Mouse (Mus musculus) telencephalon, adult 2 months (tissue): Measurements from ENCODE around the gene Tmem132b.
"Not testable (repeated sequence)": the region's sequence is repeated elsewhere in the genome, so short reads cannot be mapped to it uniquely, and the experiment has no call there.

Source experiments
- DNase-seq: peaks from one replicate; pipeline ENCODE4 v3.0.0-alpha.2; 2011; ENCODE audit warnings: low read depth, low spot score

Gene Tmem132b

DNA sequence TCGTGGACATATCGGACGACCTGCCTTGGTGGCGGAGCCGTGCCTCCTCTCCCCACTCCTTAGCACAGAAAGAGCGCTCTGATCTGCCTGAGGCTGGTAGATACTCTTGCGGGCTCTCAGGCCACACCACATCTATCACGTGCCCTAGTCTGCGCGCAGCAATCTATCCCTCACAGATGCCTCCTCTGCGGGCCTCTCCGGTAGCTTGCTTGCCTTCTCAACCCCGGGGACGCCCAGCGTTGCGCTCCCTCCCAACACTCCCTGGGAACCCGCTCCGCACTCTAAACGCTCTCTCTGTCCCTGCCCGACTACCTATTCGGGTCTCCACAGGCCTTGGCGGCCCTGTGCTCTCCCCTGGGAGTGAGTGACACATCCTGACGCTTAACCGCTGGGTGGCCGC is at the start of gene Tmem132b:
TSS of gene Tmem132b (plus strand) at position 141 of the 400 bp plus-strand sequence.
- DNase-seq, result no peak

DNA sequence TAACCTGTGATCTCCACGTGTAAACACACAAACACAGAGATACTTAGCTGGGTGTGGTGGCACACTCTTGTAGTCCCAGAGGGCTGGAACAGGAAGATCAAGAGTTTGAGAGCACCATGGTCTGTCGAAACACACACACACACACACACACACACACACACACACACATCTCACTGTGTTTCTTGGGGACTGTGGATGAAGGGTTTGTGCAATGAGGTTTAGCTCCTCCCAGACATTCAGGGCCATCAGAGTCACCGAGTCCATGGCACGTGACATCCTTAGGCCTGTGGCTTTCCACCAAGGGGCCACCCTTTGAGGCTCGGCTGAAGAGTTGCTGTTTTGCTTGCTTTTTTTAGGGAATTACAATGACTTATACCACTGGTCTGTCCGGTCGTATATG is 49.1 kb upstream of the Tmem132b start:
- DNase-seq, result no peak

DNA sequence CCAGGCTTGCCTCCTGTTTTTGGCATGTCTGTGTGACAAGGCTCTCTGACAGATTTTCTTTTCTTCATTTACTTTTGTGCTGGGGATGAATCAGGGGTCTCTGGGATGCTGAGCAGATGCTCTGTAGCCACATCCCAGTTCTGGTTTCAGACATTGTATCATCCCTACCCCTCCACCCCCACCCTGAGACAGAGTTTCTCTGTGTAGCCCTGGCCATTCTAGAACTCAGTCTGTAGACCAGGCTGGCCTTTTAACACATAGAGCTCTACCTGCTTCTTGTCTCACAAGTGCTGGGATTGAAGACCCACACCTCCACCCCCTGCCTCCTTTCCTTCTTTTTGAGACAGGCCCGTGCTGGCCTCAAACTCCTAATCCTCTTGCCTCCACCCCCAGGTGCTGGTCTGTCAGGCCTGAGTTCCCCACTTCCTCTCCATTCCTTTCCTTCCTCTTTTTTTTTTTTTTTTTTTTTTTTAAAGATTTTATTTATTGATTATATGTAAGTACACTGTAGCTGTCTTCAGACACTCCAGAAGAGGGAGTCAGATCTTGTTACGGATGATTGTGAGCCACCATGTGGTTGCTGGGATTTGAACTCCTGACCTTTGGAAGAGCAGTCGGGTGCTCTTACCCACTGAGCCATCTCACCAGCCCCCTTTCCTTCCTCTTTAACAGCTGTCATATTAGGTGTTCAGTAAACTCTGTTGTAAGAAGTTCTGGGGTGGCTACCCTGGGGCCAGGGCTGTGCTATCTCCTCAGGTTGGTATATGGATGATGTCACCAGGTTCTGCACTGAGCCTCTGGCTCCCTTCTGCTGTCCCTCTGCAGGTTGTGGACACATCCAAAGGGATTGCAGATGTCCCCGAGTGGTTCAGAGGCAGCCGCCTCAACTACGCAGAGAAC is 47.6 kb upstream of the Tmem132b start:
- DNase-seq, result no peak

DNA sequence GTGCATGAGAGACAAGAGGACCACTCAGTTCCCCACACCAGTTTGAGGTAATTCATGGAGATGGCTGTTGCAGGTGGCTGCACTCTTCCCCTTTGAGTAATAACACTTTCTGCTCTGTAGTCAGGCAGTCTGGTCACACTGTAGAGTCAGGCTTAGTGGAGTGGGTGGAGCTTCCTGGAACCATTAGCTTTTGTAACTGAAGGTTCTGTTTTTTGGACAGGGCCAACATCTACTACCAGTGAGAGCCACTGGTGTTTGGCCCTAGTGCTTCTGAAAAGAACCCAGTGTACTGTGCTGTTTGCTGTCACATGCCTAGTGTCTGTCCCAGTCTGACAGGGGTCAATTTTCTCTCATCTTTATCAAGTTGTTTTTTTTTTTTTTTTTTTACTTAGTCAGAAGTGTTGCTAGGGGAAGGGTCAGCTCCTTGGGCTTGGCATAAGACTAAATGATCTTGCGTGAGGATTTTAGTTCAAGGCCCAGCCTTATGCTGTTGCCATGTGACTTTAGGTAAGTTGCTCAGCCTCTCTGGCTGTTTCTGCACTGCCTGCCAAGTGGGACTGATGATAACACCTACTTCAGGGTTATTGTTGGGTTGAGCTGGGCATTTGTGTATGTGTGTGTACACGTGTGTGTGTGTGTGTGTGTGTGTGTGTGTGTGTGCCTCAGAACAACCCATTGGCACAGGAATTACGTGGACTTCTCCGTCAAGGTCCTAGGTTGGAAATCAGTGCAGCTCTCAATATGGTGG is 46.4 kb upstream of the Tmem132b start:
- DNase-seq, result no peak

DNA sequence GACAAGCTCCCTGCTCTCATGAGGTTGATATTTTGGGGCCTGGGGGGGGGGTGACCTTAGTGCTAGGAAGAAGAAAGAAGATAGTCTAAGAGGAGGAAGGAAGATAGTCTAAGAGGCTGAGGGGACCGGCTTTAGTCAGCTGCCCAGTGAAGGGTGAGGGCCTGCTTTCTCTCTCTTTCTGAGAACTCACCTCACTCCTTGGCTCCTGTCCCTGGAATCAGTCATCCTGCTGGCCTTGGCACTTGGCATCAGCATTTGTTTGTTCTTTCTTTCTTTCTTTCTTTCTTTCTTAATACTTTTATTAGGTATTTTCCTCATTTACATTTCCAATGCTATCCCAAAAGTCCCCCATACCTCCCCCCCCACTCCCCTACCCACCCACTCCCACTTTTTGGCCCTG is 45.5 kb upstream of the Tmem132b start:
- no peak for DNase-seq

DNA sequence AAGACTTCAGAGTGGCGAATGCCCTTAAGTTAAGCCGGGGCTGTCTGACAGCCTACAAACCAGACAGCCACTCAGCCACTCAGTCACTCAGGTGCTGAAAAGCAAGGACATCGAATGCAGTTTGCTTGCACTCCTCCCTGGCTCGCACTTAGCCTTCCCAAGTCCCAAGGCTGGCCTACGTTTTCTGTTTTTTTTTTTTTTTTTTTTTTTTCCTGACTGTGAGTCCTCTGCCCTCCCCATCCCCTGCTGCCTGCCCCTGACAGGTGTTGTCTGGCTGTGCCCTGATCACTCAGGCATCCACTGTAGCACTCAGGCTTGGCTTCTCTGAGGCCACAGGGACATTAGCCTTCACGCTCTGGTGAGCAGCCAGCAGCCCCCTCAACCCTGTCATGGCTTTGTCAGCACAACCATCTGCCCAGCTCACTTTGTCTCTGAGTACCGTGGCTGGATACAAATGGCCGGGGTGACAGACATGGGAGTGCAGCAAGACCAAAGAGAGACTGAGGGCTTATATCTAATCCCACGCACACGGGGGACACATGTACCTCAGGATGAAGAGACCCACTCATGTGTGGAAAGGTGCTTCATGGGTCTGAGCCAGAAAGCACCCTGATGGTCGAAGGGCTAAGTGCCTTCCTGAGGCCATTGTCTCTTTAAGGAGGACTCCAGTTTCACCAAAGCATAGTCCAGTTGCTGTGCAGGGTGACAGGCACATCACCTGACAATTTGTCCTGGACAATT is 44.0 kb upstream of the Tmem132b start:
- DNase-seq, result no peak

DNA sequence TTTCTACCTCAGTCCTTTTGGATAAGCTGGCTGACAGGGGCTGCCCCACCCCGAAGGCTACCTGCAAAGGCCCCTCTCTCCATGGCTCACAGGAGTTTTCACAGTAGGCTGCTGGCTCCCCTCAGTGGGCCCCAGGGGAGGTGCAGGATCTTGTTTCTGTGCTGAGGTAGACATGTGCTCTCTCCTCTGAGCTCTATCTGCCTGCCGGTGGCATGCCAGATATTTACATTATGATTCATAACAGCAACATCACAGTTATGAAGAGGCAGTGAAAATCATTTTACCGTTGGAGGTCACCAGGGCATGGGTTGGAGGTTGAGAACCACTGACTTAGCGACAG is 43.5 kb upstream of the Tmem132b start:
- no peak for DNase-seq

DNA sequence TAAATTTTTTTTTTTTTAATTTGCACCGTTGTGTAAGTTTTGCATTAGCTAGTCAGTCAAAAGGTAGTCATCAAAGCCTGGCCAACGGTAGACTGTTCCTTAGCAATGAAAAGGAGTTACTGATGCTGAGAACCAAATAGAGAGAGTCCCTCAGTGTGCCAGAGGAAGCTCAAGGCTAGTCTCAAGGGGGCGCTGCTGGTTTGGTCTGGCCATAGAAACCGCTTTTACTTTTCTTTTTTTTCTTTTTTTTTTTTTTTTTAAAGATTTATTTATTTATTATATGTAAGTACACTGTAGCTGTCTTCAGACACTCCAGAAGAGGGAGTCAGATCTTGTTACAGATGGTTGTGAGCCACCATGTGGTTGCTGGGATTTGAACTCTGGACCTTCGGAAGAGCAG is 42.6 kb upstream of the Tmem132b start:
- DNase-seq, result not testable (repeated sequence)

DNA sequence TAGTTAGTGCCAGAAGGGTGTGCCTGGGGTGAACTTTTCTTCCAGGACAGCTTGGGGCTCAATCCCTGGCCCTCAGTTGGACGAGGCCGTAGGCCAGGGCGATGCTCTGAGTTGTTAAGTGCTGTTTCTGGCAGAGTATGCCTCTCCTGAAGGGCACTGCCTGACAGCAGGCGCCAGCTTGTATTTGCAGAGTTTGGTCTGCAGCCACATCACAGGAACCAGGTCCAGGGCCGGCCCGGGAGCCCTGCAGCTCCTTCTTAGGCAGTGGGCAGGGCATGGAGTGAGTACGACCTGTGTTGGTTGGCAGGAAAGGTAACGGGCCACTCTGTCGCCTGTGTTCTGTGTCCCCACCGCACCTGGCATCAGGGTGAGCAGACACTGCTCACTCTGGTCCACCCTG is 40.5 kb upstream of the Tmem132b start:
- no peak for DNase-seq

DNA sequence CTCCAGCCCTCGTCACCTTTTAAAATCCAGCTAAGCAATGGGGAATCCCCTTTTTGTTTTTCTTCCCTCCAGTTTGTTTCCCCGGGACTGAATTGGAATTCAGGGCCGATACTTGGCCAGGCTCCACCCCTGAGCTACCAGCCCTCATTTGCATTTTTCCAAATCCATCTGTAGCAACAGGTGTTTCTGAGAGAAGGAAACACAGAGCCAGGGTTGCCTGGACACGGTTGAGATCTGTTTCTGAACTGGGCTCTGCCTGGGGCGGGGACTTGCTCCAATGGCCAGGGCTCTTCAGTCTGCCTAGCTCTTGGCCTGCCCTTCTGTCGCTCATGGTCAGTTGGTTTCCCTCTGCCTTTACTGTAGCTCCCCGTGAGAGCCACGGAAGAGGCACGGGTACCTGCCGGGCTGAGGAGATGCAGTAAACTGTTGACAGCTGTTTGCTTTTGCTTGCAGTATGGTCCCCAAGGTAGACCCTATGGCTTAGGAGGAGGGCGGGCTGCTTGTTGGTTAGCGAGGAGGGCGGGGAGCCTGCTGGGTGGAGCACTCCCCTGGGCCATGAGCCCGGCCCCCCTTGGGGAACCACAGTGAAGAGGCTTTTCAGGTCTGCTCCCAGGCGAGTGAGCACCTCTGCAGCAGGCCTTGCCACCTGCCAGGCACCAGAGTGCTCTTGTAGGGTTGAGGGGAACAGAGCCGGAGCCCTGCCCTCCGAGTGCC is 39.0 kb upstream of the Tmem132b start:
- DNase-seq, result no peak

DNA sequence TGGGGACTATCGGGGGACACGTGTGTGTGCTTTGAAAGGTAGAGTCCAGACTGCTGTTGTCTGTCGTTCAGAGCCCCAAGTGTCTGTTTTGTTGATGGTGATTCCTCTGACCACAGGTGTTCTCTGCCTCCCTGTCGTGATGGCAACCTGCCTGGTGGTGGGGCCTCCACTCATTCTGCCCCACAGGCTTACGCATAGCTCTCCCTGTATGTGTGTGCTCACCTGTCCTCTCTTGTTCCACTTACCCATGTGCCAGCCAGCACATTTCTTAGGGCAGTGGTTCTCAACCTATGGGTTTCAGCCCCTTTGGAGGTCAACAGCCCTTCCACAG is 38.5 kb upstream of the Tmem132b start:
- DNase-seq, result no peak

DNA sequence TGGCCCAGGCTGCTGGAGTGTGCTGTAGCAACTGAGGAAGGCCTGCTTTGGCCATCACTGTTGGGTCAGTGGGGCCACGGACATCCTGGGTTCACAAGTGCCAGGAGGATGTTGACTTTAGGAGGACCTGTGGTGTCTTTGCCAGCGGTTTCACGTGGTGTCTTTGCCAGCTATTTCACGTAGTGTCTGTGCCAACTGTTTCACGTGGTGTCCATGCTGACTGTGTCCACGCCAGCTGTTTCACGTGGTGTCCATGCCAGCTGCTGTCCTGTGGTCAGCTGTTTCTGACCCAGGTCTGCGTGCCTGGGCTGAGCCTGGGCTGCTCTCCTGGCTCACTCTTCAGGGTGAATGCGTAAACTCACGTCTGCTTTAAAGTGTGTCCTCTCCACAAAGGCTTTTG is 35.9 kb upstream of the Tmem132b start:
- no peak for DNase-seq

DNA sequence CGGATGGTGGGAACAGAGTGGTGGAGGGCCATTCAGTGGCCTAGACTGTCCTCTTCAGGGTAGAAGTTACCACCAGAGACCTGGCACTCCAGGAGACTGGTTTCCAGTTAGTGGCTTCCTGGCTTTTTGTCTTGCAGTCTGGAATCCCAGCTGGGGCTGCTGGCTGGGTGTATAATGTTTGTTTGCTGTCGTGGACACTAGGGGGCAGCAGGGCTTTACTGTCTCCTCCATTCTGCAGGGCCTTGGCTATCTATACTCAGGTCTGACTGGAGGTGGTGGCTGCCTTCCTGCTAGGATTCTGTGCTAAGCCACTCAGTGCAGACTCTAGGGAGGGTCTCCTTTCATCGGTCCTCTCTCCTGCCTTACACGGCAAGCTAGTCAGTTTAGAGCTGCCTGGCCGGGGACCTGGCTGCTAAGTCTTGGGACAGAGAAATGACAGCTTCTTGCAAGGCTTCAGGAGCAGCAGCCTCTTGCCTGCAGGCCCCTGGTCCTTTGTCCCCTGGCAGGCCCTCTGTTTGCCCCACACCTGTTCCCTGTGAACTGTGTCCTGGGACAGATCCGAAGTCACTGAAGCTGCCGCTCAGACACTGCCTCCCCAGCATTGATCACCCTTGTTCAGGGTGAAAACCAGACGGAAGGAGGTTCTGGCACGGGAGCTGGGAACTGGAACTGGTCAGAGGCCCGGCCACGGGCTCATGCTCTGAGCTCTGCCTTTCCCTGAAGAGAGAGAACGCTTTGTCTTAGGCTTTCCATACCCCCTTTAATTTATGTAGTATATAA is 33.6 kb upstream of the Tmem132b start:
- DNase-seq, result no peak

DNA sequence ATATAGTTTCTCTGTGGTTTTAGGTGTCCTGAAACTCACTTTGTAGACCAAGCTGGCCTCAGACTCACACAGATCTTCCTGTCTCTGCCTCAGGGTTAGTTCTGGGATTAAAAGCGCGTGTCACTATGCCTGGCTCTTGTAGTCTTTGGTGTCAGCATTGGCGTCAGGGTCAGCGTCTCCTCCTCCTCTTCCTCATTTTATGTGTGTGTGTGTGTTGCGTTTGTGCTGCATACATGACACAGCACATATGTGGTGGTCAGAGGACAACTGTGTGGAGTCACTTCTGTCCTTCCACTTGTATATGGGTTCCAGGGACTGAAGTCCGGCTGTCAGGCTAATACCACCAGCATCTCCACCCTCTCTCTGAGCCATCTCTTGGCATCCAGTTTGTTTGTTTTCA is 30.1 kb upstream of the Tmem132b start:
- DNase-seq, result no peak

DNA sequence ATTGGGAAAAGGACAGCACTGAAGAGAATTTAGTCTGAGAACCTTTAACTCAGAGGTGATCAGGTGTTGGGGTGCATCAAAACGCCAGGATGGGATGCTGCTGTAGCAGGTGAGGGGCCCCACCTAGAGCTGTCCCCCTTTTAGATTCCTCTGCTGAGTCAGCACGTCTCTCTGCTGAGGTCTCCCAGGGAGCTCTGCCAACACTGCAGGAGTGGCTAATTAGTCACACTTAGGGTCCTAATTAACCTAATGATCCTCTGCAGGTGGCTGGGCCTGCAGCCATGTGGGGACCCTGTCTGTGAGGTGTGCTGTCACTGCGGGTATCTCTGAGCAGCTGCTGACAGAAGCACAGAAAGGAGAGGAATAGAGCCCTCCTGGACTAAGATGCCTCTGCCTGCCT is 29.4 kb upstream of the Tmem132b start:
- DNase-seq, result no peak

DNA sequence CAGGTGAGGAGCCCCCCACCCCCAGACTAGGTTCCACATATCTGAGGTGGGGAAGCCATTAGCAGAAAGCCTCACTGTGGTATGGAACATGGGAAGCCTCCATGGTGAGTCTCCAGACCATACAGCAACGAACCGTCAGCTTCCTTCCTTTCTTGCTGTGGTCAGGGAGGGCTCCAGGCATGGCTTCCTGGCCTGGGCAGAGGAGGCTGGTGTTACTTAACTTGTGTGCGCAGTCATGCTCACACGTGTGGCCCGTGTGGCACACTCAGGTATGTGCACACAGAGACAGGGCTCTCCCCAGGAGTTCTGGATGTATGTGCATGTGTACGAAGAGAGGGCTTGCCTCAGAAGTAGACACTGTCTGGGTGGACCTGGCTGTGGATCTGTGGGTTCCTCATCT is 27.9 kb upstream of the Tmem132b start:
- no peak for DNase-seq

DNA sequence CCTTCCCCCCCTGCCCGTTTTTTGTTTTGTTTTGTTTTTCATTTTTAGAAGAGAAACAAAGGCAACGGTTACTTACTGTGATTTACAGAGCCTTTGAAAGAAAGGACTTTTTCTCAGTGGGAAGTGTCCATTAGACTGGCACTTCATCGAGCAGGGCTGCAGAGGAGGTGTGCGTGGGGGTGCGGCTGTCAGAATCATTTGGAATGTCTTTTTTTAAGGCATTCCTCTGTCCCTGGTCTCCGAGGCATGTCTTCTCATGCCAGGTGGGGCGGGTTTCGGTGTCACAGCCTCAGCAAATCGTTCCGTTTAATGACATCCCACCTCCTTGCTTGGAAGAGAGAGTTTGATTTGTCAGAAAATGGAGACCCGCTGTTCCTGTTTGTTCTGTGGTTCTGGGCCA is 26.9 kb upstream of the Tmem132b start:
- no peak for DNase-seq

DNA sequence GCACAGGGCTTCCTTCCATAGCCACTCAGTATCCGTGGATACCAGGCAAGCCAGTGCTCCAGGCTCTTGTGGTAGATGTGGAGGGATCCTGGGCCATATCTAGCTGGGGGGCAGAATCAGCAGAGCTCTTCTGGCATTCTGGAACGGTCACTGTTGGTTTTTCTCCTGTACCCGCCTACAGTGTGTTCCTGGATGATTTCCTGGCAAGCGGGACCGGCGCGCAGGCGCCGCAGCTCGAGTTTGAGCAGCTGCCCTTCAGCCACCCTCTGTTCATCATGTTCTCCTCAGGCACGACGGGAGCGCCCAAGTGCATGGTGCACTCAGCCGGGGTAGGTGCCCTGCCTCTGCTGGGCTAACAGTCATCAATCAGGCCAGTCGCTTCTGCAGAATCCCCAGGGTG is 25.6 kb upstream of the Tmem132b start:
- DNase-seq, result no peak

DNA sequence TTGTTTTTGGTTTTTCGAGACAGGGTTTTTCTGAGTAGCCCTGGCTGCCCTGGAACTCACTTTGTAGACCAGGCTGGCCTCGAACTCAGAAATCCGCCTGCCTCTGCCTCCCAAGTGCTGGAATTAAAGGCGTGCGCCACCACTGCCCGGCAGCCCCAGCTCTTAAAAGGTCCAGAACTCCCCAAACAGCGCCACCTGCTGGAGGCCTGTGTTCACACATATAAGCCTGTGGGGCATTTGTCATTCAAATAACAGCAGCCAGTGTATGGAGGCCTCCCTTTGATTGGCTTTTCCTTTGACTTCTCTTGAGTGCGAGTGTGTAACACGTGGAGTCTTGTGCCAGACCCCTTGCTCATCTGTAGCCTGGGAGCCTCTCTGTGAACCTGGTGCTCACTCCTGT is 24.0 kb upstream of the Tmem132b start:
- no peak for DNase-seq

DNA sequence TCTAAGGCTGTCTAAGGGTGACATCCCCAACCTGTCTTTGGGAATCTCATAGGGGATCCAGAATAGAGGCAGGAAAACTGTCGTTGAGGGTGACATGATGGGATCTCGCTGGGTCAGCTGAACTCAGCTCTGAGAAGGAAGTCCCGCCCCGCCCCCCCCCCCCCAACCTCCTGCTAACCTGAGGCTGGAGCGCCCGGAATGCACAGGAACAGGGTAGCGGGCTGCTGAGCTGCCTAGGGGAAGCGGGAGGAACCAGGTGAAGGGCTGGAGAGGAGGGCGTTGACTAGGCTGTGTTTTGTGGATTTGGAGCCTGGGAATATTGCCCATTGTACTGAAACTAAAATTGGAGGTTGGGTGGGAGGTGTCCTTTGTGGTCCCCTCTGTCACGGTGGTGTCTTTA is 23.6 kb upstream of the Tmem132b start:
- no peak for DNase-seq

DNA sequence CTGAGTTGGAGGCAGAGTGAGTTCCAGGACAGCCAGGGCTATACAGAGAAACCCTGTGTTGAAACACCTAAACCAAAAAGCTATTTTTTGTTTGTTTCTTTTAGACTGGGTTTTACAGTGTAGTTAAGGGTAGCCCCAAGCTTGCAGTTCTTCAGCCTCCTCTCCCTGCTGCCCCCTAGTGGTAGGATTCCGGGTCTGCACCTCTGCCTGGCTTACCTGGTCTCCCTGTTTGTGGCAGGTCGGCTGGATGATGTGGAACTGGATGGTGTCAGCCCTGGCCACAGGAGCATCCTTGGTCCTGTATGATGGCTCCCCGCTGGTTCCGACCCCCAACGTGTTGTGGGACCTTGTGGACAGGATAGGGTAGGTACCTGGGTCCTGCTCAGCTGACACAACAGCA is 22.0 kb upstream of the Tmem132b start:
- no peak for DNase-seq
